Mouse (Mus musculus) forebrain, embryonic 10.5 days (tissue): ENCODE data around the gene Ap1g1. TPM values are rescaled to one million over a fixed set of nuclear protein-coding genes. Genes with fewer than 3 reads are reported as not detected.

Source experiments
- DNase-seq: peaks from one replicate; pipeline ENCODE4 v3.0.0-alpha.2; 2017; ENCODE audit warnings: low spot score; ENCODE audit errors: extremely low spot score
- H3K27ac ChIP-seq: fragments of 300-500 bp; sonication (generic); 2 replicates; pipeline ENCODE4 v1.5.1; 2016; ENCODE audit warnings: mild to moderate bottlenecking
- H3K27me3 ChIP-seq: fragments of 300-500 bp; sonication (generic); 2 replicates; pipeline ENCODE4 v1.6.1; 2016; ENCODE audit warnings: mild to moderate bottlenecking; ENCODE audit not compliant: poor library complexity, severe bottlenecking
- H3K36me3 ChIP-seq: fragments of 300-500 bp; sonication (generic); replicated peaks from 2 replicates; pipeline ENCODE4 v1.6.1; 2016; ENCODE audit warnings: mild to moderate bottlenecking, moderate library complexity
- H3K4me1 ChIP-seq: fragments of 300-500 bp; sonication (generic); 2 replicates; pipeline ENCODE4 v1.6.1; 2016
- H3K4me3 ChIP-seq: fragments of 300-500 bp; sonication (generic); 2 replicates; pipeline ENCODE4 v1.5.1; 2016; ENCODE audit warnings: mild to moderate bottlenecking, moderate library complexity
- H3K9me3 ChIP-seq: fragments of 300-500 bp; sonication (generic); 2 replicates; pipeline ENCODE4 v1.6.1; 2016; ENCODE audit warnings: mild to moderate bottlenecking, moderate library complexity
- WGBS: fragments of 180-500 bp; shearing (Covaris S2); methylation state at CpG from one replicate; pipeline ENCODE4 v1.1.7; 2016; 5-methylcytosine and 5-hydroxymethylcytosine counted together
- polyA plus RNA-seq: library from polyadenylated mRNA; unstranded; fragments of >200 nt; fragmentation: Nextera tagmentation; extraction: Ambion mirVana; gene quantifications from 2 replicates; pipeline ENCODE4 v1.2.1, GENCODE M21; 2016

The Ap1g1 gene
- polyA plus RNA-seq, 1 experiment from 2014 or later = 49.8 TPM

DNA sequence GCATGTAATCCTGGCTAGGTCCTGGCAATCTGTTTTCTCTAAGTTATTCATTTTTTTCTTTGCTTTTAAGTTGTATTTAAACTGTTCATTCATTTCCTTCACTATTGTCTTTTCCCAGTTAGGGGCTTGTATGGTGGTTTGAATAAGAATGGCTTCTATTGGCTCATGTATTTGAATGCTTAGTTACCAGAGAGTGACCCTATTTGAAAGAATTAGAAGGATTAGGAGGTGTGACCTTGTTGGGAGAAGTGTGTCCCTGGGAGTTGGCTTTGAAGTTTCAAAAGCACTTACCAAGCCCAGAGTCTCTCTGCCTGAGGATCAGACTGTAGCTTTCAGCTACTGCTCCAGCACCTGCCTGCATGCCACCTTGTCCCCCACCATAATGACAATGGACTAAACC is 106.9 kb downstream of the Ap1g1 start:
- Histone ChIP-seq H3K36me3 (peaks cover 77% of the 10 kb centered on the region), H3K27ac (no peak overlapping the region)

DNA sequence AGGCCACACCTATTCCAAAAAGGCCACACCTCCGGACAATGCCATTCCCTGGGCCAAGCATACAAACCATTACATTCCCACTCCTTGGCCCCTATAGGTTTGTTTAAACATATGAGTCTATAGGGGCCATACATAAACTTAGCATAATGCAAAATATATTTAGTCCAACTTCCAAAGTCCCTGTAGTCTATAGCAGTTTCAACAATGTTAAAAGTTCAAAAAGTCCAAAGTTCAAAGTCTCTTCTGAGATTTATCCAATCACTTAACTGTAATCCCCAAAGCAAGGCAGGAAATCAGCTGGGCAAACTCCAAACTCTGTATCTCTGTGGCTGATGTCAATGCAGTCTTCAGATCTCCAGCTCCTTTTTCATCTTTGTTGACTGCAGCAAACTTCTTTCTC is 110.9 kb downstream of the Ap1g1 start:
- WGBS = 91% methylated on average over 1 of the region's 1 CpGs
- Histone ChIP-seq H3K4me1 (no peaks in the 10 kb centered on the region), H3K4me3 (no peak overlapping the region), H3K36me3 (peaks cover 68% of the 10 kb centered on the region), H3K27me3 (no peaks in the 10 kb centered on the region), H3K9me3 (0 out of 2 replicates have a peak, but pooled peaks cover 3% of the 10 kb centered on the region), H3K27ac (no peak overlapping the region)
- DNase-seq = no peak

More for the DNA sequence above, 106.9 kb downstream of the Ap1g1 start:
- no peaks in the 10 kb centered on the region for H3K27me3 ChIP-seq
- H3K9me3 ChIP-seq = no peaks in the 10 kb centered on the region
- H3K4me1 ChIP-seq = no peaks in the 10 kb centered on the region
- no peak overlapping the region for H3K4me3 ChIP-seq
- DNase-seq = no peak

DNA sequence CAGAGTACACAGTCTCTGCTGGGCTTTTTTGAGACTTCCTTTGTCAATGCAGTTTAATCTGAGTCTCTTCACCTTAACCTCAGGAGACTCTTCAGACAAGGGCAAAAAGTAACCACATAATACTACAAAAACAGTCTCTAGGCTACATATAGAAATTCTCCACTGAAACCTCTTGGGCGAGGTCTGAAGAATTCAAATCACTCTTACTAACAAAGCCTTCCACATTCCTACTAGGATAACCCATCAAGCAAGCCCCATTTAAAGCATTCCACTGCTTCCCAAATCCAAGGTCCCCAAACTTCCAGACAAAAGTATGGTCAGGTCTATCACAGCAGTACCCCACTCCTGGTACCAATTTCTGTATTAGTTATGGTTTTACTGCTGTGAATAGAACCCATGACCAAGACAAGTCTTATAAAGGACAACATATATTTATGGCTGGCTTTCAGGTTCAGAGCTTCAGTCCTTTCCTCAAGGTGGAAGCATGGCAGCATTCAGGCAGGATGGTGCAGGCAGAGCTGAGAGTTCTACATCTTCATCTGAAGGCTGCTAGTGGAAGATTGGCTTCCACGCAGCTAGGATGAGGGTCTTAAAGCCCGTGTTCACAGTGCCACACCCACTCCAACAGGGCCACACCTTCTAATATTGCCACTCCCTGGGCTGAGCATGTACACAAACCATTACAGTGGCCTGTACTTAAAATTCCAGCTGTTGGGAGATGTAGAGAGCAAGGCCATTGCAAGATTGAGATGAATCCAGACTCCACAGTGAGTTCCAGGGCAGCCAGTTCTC is 112.6 kb downstream of the Ap1g1 start:
- 87% methylated on average over 3 of the region's 3 CpGs for WGBS
- H3K4me1 ChIP-seq = no peaks in the 10 kb centered on the region
- H3K27ac ChIP-seq = no peak overlapping the region
- no peak for DNase-seq
- peaks cover 63% of the 10 kb centered on the region for H3K36me3 ChIP-seq
- H3K9me3 ChIP-seq = 0 out of 2 replicates have a peak, but pooled peaks cover 3% of the 10 kb centered on the region
- no peaks in the 10 kb centered on the region for H3K27me3 ChIP-seq
- no peak overlapping the region for H3K4me3 ChIP-seq

DNA sequence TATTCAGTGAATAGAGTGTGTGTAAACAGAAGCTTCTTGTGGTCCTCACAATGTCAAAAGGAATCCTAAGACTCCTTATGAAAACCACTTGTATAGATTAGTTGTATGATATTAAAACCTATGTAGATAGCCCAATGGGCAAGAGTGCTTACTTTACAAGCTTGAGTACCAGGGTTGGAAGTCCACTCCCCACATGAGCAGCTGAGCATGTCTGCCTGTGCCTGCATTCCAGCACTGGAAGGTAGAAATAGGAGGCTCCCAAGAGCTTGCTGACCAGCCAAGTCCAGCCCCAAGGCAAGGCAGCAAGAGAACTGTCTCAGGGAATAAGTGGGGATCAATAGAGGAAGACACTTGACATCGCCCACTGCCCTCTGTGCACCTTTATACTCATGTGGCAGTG is 116.3 kb downstream of the Ap1g1 start:
- H3K27ac ChIP-seq = no peak overlapping the region
- 100% methylated on average over 1 of the region's 1 CpGs for WGBS
- peaks cover 42% of the 10 kb centered on the region for H3K36me3 ChIP-seq
- H3K9me3 ChIP-seq = 0 out of 2 replicates have a peak, but pooled peaks cover 3% of the 10 kb centered on the region
- H3K4me3 ChIP-seq = no peak overlapping the region
- DNase-seq = no peak
- H3K4me1 ChIP-seq = no peaks in the 10 kb centered on the region
- no peaks in the 10 kb centered on the region for H3K27me3 ChIP-seq

DNA sequence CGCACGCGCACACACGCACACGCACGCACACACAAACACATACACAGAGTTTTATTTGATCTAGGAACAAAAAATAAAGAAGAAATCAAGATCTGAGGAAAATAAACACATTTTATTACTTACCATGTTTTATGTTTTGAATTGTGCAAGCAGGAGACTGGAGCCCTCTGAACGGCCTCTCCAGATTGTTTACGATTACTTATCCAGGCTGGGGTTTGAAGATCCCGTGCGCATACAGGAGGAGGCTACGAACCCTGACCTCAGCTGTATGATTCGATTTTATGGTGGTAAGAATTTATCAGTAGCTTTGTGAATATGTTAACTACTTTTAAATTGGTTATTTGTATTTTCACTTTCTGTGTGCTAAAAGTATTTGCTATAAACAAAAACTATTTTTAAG is 117.0 kb downstream of the Ap1g1 start:
- 96% methylated on average over 12 of the region's 12 CpGs for WGBS

DNA sequence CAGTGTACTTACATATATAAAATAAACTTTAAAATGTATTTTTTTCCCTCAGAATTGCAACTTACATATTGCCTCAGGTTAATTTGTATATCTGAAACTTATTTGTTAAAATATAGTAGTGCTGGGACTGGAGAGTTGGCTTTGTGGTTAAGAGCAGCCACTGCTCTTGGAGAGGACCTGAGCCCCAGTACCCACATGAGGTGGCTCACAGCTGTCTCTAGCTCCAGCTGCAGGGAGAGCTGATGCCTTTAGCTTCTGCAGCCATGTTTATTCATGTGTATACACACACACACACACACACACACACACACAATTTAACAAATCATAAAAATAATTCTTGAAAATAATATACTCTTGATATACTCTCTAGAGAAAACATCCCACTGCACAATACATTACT is 124.0 kb downstream of the Ap1g1 start:
- DNase-seq = no peak
- Histone ChIP-seq H3K27me3 (no peaks in the 10 kb centered on the region), H3K4me3 (no peak overlapping the region), H3K4me1 (no peaks in the 10 kb centered on the region), H3K9me3 (no peaks in the 10 kb centered on the region), H3K27ac (no peak overlapping the region), H3K36me3 (peaks cover 29% of the 10 kb centered on the region)

More for the DNA sequence above, 117.0 kb downstream of the Ap1g1 start:
- no peaks in the 10 kb centered on the region for H3K27me3 ChIP-seq
- DNase-seq = no peak
- H3K9me3 ChIP-seq = 0 out of 2 replicates have a peak, but pooled peaks cover 3% of the 10 kb centered on the region
- no peaks in the 10 kb centered on the region for H3K4me1 ChIP-seq
- no peak overlapping the region for H3K27ac ChIP-seq
- H3K4me3 ChIP-seq = no peak overlapping the region
- H3K36me3 ChIP-seq = peaks cover 34% of the 10 kb centered on the region

DNA sequence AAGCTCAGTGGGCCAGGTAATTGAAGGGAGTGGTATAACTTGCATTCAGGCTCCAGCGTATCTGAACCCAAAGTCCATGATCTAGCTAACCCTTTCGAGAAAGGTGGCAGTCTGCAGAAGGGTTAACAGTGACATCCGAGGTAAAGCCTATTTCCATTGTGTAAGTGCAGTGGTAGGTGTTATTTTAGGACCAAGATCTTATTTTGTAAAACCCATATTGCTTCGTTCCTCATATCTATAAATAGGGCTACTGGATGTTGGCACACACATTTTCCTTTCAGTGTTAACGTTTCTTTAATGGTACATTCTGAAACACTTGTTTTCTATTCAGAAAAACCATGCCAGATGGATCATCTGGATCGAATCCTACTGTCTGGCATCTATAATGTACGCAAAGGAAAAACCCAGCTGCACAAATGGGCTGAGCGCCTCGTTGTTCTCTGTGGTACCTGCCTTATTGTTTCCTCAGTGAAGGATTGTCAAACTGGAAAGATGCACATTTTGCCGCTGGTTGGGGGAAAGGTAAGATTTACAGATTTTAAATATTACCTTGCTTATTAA is 125.6 kb downstream of the Ap1g1 start:
- 93% methylated on average over 10 of the region's 10 CpGs for WGBS
- Histone ChIP-seq H3K4me3 (no peak overlapping the region), H3K27me3 (no peaks in the 10 kb centered on the region), H3K27ac (no peak overlapping the region), H3K4me1 (no peaks in the 10 kb centered on the region), H3K36me3 (peaks cover 44% of the 10 kb centered on the region), H3K9me3 (no peaks in the 10 kb centered on the region)
- DNase-seq = no peak

DNA sequence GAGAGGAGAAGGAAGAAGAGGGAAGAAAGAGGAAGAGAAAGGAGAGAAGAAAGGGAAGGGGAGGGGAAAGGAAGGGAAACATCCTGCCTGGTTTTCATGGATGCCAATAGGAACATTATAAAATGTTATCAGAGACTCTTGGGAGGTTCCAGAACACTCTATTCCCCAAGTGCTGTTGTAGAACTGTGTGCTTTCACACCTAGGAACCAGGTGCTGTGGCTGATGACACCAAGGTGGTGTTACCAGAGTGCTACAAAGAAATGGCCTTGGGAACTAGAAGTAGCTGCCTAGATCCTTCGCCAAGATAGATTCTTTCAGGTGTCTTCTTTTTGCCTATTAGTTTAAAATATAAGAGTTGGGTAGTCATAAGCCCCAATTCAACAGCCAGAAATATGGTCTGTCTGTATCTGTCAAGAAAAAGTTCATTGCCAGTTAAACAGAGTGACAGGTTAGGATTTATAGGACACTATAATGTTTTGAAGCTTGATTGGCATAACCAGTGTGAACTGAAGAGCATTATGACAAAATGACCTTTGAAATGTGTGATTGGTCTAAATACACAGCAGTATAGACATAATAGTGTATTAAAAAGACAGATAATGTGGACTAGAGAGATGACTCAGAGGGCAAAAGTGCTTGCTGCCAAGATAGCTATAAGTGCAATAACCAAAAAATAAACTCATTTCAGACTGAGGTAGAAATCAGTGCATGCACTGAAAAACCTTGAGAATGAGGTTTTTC is 126.7 kb downstream of the Ap1g1 start:
- Histone ChIP-seq H3K27ac (no peak overlapping the region), H3K9me3 (no peaks in the 10 kb centered on the region), H3K36me3 (peaks cover 53% of the 10 kb centered on the region), H3K27me3 (no peaks in the 10 kb centered on the region), H3K4me3 (no peak overlapping the region), H3K4me1 (no peaks in the 10 kb centered on the region)
- 95% methylated on average over 1 of the region's 1 CpGs for WGBS
- DNase-seq = no peak

DNA sequence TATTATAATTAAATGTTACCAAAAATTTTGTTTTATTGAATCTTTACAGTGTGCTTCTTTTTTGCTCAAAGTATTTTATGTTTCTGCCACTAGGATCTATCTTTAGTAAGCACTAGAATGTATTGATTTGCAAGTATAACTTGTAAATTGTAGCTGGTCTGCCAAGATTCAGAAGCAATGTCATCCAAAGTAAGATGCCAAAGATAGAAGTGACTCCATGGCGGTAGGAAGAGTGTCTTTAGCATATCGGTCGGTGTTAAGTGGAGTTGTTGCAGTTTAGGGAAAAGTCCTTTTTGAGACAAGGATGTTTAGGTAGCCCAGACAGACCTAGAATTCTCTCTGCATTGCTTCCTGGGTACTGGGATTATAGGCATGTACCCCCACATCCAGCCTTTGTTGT is 128.6 kb downstream of the Ap1g1 start:
- DNase-seq = no peak
- H3K4me1 ChIP-seq = no peaks in the 10 kb centered on the region
- no peaks in the 10 kb centered on the region for H3K9me3 ChIP-seq
- 95% methylated on average over 3 of the region's 3 CpGs for WGBS
- no peak overlapping the region for H3K27ac ChIP-seq
- H3K4me3 ChIP-seq = no peak overlapping the region
- peaks cover 63% of the 10 kb centered on the region for H3K36me3 ChIP-seq
- no peaks in the 10 kb centered on the region for H3K27me3 ChIP-seq

DNA sequence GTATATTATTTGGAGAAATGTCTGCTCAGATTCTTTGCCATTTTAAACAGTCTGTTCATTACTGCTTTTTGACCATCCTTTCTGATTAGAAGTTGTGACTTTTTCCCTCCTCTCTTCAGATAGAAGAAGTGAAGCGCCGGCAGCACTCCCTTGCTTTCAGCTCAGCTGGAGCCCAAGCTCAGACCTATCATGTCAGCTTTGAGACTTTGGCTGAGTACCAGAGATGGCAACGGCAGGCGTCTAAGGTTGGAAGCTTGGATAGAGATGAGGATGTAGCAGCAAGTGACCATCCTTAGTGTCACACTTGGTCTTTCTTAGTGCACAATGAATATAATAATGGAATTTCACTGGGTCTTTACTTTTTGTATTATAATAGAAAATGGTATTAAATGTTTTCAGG is 129.0 kb downstream of the Ap1g1 start:
- H3K4me3 ChIP-seq = no peak overlapping the region
- H3K27ac ChIP-seq = no peak overlapping the region
- no peaks in the 10 kb centered on the region for H3K4me1 ChIP-seq
- H3K9me3 ChIP-seq = no peaks in the 10 kb centered on the region
- DNase-seq = no peak
- 92% methylated on average over 4 of the region's 4 CpGs for WGBS
- H3K27me3 ChIP-seq = no peaks in the 10 kb centered on the region
- peaks cover 67% of the 10 kb centered on the region for H3K36me3 ChIP-seq

Other genes starting within 250 kb of the Ap1g1 start
- 37.2 and 38.9 TPM in 2 replicates for gene Dhx38, start 212.7 kb upstream of the Ap1g1 start, polyA plus RNA-seq
- 25.7 and 27.4 TPM in 2 replicates for gene Txnl4b, start 212.7 kb upstream of the Ap1g1 start, polyA plus RNA-seq
- gene Hp, start 199.4 kb upstream of the Ap1g1 start, polyA plus RNA-seq = 0.93 and 1.0 TPM in 2 replicates
- gene Dhodh, start 169.9 kb upstream of the Ap1g1 start, polyA plus RNA-seq = 55.4 and 58.7 TPM in 2 replicates
- 0.18 and 0.21 TPM in 2 replicates for gene Pkd1l3, start 164.0 kb upstream of the Ap1g1 start, polyA plus RNA-seq
- gene Ist1, start 85.3 kb upstream of the Ap1g1 start, polyA plus RNA-seq = 145 and 150 TPM in 2 replicates
- gene Zfp821, start 73.0 kb upstream of the Ap1g1 start, polyA plus RNA-seq = 33.4 and 36.8 TPM in 2 replicates
- 8.6 and 8.7 TPM in 2 replicates for gene Atxn1l, start 40.8 kb upstream of the Ap1g1 start, polyA plus RNA-seq
- 2.2 and 2.9 TPM in 2 replicates for gene Phlpp2, start 90.0 kb downstream of the Ap1g1 start, polyA plus RNA-seq
- 0.90 and 0.99 TPM in 2 replicates for gene Marveld3, start 183.6 kb downstream of the Ap1g1 start, polyA plus RNA-seq
- not detected in 2 replicates for gene Tat, start 211.9 kb downstream of the Ap1g1 start, polyA plus RNA-seq